ENCODE assay signal across 27 mouse cellular contexts in genomic region chr7:66169476-66169875, GRCm38 (mm10).
DNase-seq lines count a peak whose midpoint lies in the region; ATAC-seq and TF ChIP-seq lines count a peak whose summit lies in the region.
"Had no signal": no experiment of that assay in that cellular context is flagged by ENCODE, and none has a peak within 500 bp of the region (broad histone marks: within the 10 kb centered on the region; RNA-seq: fewer than 3 reads in every experiment).

No protein-coding gene starts in this region.

- intact Hi-C loops in heart, postnatal 10 days (cut with DNase I), result no loop called here

- H3K27ac ChIP-seq in forebrain, embryonic 11.5 days (ENCODE audit: low read depth, low read length), result no peak overlapping the region
- no peak overlapping the region for H3K27ac ChIP-seq in forebrain, postnatal 0 days (ENCODE audit: low read depth, low read length)
- no peak overlapping the region for H3K27ac ChIP-seq in heart, embryonic 10.5 days
- H3K27ac ChIP-seq in midbrain, embryonic 15.5 days, result no peak overlapping the region
- H3K27ac ChIP-seq: embryonic facial prominence, embryonic 13.5 days; embryonic facial prominence, embryonic 15.5 days; forebrain, embryonic 10.5 days; forebrain, embryonic 13.5 days; forebrain, embryonic 15.5 days had no signal

- ATAC-seq in forebrain, embryonic 11.5 days (replicated peaks; ENCODE audit: low FRiP score), result no peak
- ATAC-seq in forebrain, postnatal 0 days, result no peak
- no peak for ATAC-seq in midbrain, embryonic 15.5 days (replicated peaks)
- ATAC-seq: activated CD4-positive, CD25-positive, alpha-beta regulatory T cell, adult 4 months; CD4-positive, CD25-positive, alpha-beta regulatory T cell, adult 4 months; forebrain, embryonic 13.5 days; forebrain, embryonic 15.5 days; Patski had no signal

- no peaks in the 10 kb centered on the region for H3K4me1 ChIP-seq in forebrain, embryonic 11.5 days (replicated peaks; ENCODE audit: control insufficient read depth, insufficient read depth, low read length)
- H3K4me1 ChIP-seq in forebrain, postnatal 0 days (ENCODE audit: insufficient read depth), result peaks cover 7% of the 10 kb centered on the region; the same call in 1 of the 2 replicates
- H3K4me1 ChIP-seq in heart, embryonic 10.5 days, result peaks cover 8% of the 10 kb centered on the region
- 0 out of 2 replicates have a peak, but pooled peaks cover 2% of the 10 kb centered on the region for H3K4me1 ChIP-seq in midbrain, embryonic 15.5 days
- H3K4me1 ChIP-seq: embryonic facial prominence, embryonic 15.5 days had no signal

- H3K27me3 ChIP-seq in forebrain, embryonic 11.5 days (ENCODE audit: control insufficient read depth, insufficient read depth, low read length), result no peaks in the 10 kb centered on the region
- no peaks in the 10 kb centered on the region for H3K27me3 ChIP-seq in forebrain, postnatal 0 days (ENCODE audit: insufficient read depth, low read length)
- H3K27me3 ChIP-seq in heart, embryonic 10.5 days (ENCODE audit: insufficient read depth, poor library complexity, severe bottlenecking), result no peaks in the 10 kb centered on the region
- no peaks in the 10 kb centered on the region for H3K27me3 ChIP-seq in midbrain, embryonic 15.5 days (replicated peaks)
- H3K27me3 ChIP-seq: CH12.LX; embryonic facial prominence, embryonic 13.5 days; embryonic facial prominence, embryonic 15.5 days; forebrain, embryonic 13.5 days; forebrain, embryonic 15.5 days; Patski had no signal

- DNase-seq in forebrain, embryonic 11.5 days (ENCODE audit: low spot score), result peak; percentile 39
- no peak for DNase-seq in forebrain, postnatal 0 days
- DNase-seq in heart, embryonic 10.5 days (ENCODE audit: low spot score), result peak; percentile 55
- DNase-seq in heart, postnatal 10 days, result no peak
- DNase-seq: adrenal gland, adult 8-10 months; adrenal gland, postnatal 14 days; adrenal gland, postnatal 36 days; B cell, adult 2 months; cerebellum, adult 11 months; cerebellum, adult 18-20 months; cerebellum, adult 8-10 months; cerebellum, adult 9-11 months; cerebellum, postnatal 14 days; cerebellum, postnatal 36 days; embryo, embryonic 11 days had no signal

- TF ChIP-seq CTCF in forebrain, postnatal 0 days (IDR thresholded peaks at IDR 0.05; ENCODE audit: low read depth), result no peak

- no peaks in the 10 kb centered on the region; the same call in 1 of the 2 replicates for H3K36me3 ChIP-seq in forebrain, embryonic 11.5 days (ENCODE audit: control insufficient read depth, insufficient read depth, low read length)
- H3K36me3 ChIP-seq in forebrain, postnatal 0 days (ENCODE audit: insufficient read depth), result peaks cover 23% of the 10 kb centered on the region
- H3K36me3 ChIP-seq in heart, embryonic 10.5 days, result peaks cover 32% of the 10 kb centered on the region
- H3K36me3 ChIP-seq in midbrain, embryonic 15.5 days (replicated peaks), result peaks cover 7% of the 10 kb centered on the region; the same call in 1 of the 2 replicates

- no peak overlapping the region for H3K9ac ChIP-seq in forebrain, embryonic 11.5 days (ENCODE audit: low read length)
- H3K9ac ChIP-seq in forebrain, postnatal 0 days, result no peak overlapping the region
- no peak overlapping the region for H3K9ac ChIP-seq in midbrain, embryonic 15.5 days
- H3K9ac ChIP-seq: embryonic facial prominence, embryonic 13.5 days; embryonic facial prominence, embryonic 15.5 days; forebrain, embryonic 13.5 days; forebrain, embryonic 15.5 days had no signal

- no peak overlapping the region for H3K4me3 ChIP-seq in forebrain, embryonic 11.5 days (ENCODE audit: low read depth, low read length)
- H3K4me3 ChIP-seq in forebrain, postnatal 0 days (ENCODE audit: low read depth, low read length), result no peak overlapping the region
- H3K4me3 ChIP-seq in heart, embryonic 10.5 days, result no peak overlapping the region
- no peak overlapping the region for H3K4me3 ChIP-seq in midbrain, embryonic 15.5 days
- H3K4me3 ChIP-seq: embryonic facial prominence, embryonic 13.5 days; embryonic facial prominence, embryonic 15.5 days; erythroblast, embryonic 14.5 days; forebrain, embryonic 10.5 days; forebrain, embryonic 13.5 days; forebrain, embryonic 15.5 days had no signal

- no peak overlapping the region for H3K4me2 ChIP-seq in forebrain, embryonic 11.5 days (ENCODE audit: low read depth, low read length, severe bottlenecking)
- H3K4me2 ChIP-seq in forebrain, postnatal 0 days (ENCODE audit: low read depth), result no peak overlapping the region
- H3K4me2 ChIP-seq in midbrain, embryonic 15.5 days, result no peak overlapping the region
- H3K4me2 ChIP-seq: embryonic facial prominence, embryonic 13.5 days; embryonic facial prominence, embryonic 15.5 days; forebrain, embryonic 13.5 days; forebrain, embryonic 15.5 days had no signal

- H3K9me3 ChIP-seq in forebrain, embryonic 11.5 days (ENCODE audit: control insufficient read depth, low read length), result no peaks in the 10 kb centered on the region
- H3K9me3 ChIP-seq in forebrain, postnatal 0 days (ENCODE audit: low read length), result no peaks in the 10 kb centered on the region
- no peaks in the 10 kb centered on the region for H3K9me3 ChIP-seq in heart, embryonic 10.5 days
- no peaks in the 10 kb centered on the region for H3K9me3 ChIP-seq in midbrain, embryonic 15.5 days
- H3K9me3 ChIP-seq: embryonic facial prominence, embryonic 13.5 days; embryonic facial prominence, embryonic 15.5 days; forebrain, embryonic 10.5 days; forebrain, embryonic 13.5 days; forebrain, embryonic 15.5 days; G1E had no signal

- 93% methylated on average over 6 of the region's 6 CpGs for WGBS in forebrain, embryonic 11.5 days
- 79% methylated on average over 6 of the region's 6 CpGs for WGBS in forebrain, postnatal 0 days
- WGBS in heart, embryonic 10.5 days, result 91% methylated on average over 6 of the region's 6 CpGs
- WGBS in midbrain, embryonic 15.5 days, result 88% methylated on average over 6 of the region's 6 CpGs

Comparison
In these comparisons a context has a peak if more than half of its experiments do, and no peak if none do; other contexts are left out.
1. DNase-seq: peak in forebrain, embryonic 11.5 days (single experiment) and heart, embryonic 10.5 days (single experiment); none in forebrain, postnatal 0 days (single experiment) and heart, postnatal 10 days (0 of 2).